Mouse (Mus musculus) ES-Bruce4 (cell line): ENCODE data around the gene Trove2.

Experiments used
- CTCF ChIP-seq: IDR thresholded peaks from one replicate; pipeline ENCODE4 v1.8.1; 2011; ENCODE audit warnings: low read depth, low read length
- POLR2A ChIP-seq: IDR thresholded peaks from one replicate; pipeline ENCODE4 v1.8.1; 2011; ENCODE audit warnings: low read length; ENCODE audit not compliant: insufficient read depth

GRCm38 (mm10) chr1:143702141-143702740, 74.6 kb downstream of the Trove2 start:
- TF ChIP-seq POLR2A (no peak), CTCF (no peak)
